Mouse (Mus musculus) testis, adult 2 months (tissue): Measurements from ENCODE around the gene Pcx.

ENCODE experiments used
- CTCF ChIP-seq: fragments of 200-500 bp; IDR thresholded peaks from 2 replicates; pipeline ENCODE4 v1.5.1; 2012; ENCODE audit warnings: low read depth, mild to moderate bottlenecking, inconsistent platforms, low read length, moderate library complexity; ENCODE audit not compliant: control insufficient read depth, insufficient read depth, insufficient replicate concordance
- POLR2A ChIP-seq: fragments of 200-500 bp; IDR thresholded peaks from 2 replicates; pipeline ENCODE4 v1.6.1; 2012; ENCODE audit warnings: low read depth, mild to moderate bottlenecking, inconsistent platforms, low read length, moderate library complexity; ENCODE audit not compliant: control insufficient read depth

DNA sequence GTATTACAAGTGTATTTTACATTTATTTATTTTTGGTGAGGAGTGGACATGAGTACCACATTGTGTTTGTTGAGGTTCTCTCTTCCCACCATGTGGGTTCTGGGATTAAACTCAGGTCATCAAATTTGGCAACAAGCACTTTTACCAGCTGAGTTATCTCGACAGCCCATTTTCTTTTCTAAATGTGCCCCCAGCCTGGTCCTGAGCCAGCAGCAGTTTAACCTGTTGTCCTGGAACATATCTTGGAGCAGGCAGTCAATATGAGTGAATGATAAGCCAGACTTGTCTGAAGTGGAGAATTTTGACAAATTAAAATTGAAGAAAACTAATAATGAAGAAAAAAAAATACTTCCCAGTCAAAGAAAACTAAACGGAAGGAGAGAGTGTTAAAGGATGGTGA is 85.8 kb downstream of the Pcx start:
- TF ChIP-seq POLR2A = no peak
- no peak for TF ChIP-seq CTCF
